Mouse (Mus musculus): ENCODE data around the gene Aqr.

Gene Aqr

DNA sequence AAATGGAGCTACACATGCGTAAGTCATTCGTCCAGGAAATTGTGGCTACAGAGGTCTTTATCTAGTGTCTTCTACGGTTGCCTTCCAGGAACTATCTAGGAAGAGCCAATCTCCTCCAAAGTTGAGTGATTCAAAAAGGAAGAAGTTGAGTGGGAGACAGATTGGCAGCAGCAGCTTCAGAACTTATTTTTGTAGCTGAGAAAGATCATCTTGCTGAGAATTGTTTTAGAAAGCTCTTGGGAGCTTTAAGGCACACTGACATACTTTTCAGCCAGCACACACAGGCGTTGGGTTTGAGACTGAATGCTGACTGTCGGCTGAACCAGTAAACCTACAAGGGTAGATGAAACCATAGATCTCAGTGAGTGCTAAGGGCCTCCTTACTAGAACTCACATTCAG lies 91.5 kb downstream of the Aqr start:
- in situ Hi-C loops (cut with MboI; ENCODE audit: low pct_unique_long_range_greater_than_20kb in 1 of 2, low sequenced_read_pairs in 2 of 2, unreplicated experiment in 1 of 2) = no loop called here

DNA sequence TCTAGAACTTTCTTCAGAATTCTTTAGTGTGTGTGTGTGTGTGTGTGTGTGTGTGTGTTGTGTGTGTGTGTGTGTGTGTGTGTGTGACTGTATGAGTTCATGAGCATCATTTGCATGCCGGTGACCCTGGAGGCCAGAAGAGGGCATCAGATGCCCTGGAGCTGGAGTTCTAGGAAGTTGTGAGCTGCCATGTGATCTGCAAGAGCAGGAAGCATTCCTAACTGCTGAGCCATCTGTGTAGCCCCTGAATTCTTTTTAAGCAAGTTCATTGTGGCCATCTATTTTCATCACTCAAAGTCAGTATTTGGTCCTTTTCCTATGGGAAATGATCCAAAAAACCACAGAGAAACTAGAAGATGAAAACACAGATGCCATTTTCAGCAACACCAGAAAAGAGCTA lies 92.1 kb downstream of the Aqr start:
- in situ Hi-C loops (cut with MboI; ENCODE audit: low pct_unique_long_range_greater_than_20kb in 1 of 2, low sequenced_read_pairs in 2 of 2, unreplicated experiment in 1 of 2) = no loop called here

DNA sequence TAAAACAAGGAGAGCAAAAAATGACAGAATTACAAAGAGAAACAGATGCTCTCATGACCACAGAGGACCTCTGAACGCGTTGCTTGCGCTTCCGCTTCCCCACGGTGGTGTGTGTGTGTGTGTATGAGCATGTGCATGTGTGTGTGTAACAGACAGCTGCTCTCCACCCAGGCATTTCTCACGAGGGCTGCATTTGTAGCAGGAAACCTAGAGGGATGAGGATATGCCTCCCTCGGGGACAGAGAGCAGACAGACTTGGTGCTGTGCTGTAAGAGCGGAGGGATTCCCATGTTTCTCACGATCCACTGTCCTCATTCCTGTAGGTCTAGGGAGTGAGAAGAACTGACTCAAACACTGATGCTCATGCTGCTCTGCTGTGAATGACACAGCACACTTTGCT lies 93.2 kb downstream of the Aqr start:
- in situ Hi-C loops (cut with MboI; ENCODE audit: low pct_unique_long_range_greater_than_20kb in 1 of 2, low sequenced_read_pairs in 2 of 2, unreplicated experiment in 1 of 2) = no loop called here

DNA sequence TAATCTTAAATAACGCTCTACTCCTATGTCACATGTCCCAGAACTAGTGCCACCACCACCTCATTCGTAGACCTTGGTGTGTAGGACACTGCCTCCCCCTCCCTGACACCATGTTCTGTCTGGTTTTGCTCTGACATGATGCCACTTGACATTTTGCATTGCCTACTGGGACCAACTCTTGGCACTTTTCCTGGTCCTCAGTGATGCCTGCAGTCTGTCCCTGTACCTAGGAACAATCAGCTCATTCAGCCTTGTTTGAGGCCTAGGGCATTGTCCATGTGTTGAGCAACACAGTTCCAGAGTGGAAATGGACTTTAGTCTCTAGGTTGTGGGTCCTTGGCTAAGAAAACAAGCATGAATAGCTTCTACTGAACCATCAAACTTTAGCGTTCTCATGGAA lies 97.0 kb downstream of the Aqr start:
- in situ Hi-C loops (cut with MboI; ENCODE audit: low pct_unique_long_range_greater_than_20kb in 1 of 2, low sequenced_read_pairs in 2 of 2, unreplicated experiment in 1 of 2) = no loop called here

DNA sequence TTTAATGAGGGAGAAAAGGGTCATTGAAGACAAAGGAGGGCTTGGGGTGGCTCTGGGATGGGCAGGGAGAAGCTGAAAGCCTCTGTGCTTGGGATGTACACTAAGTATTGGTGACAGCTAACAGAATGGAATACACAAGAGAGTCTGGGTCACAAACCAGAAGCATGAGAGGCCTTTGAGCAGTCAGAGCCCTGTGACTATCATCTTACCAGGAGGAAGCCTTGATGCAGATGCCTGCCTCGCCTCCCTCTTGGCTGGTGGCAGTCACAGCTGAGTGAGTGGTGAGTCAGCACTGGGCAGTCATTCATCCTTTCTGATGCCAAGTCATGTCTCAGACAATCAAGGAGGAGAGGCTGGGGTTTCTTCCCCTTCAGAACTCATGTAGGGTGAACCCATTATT lies 99.6 kb downstream of the Aqr start:
- in situ Hi-C loops (cut with MboI; ENCODE audit: low pct_unique_long_range_greater_than_20kb in 1 of 2, low sequenced_read_pairs in 2 of 2, unreplicated experiment in 1 of 2) = no loop called here

DNA sequence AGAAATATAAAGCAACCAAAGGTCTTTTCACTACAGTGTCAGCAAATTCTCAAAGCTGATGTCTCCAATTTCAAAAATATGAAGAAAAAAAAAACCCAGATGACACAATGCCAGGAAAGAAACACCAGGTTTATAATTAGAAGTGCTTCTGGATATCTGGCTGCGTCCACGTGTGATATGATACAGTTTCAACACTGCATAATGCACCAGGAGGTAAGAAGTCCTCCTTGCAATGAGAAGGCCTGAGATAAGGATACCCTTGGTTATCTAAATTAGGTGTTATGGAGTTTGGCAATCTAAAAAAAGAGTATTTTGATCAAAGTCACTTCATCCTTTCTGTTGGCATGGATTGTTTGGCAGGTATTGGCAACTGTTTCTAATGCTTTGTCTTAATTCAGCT lies 114.9 kb downstream of the Aqr start:
- in situ Hi-C loops (cut with MboI; ENCODE audit: low pct_unique_long_range_greater_than_20kb in 1 of 2, low sequenced_read_pairs in 2 of 2, unreplicated experiment in 1 of 2) = no loop called here

DNA sequence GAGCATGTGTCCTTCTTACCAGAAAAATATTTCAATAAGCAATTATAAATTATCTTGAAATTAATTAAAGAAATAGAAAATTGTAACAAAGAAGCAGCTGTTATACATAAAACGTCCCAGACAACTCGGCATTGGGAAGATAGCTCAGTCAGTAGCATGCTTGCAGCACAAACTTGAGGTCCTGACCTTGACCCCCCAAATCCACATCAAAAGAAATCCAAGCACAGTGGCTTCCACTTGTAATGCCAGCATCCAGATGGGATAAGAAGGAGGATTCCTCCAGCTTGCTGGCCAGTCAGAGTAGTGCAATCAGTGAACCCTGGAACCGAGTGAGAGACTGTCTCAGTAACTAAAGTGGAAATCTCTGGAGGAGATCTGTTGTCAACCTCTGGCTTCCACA lies 120.6 kb downstream of the Aqr start:
- in situ Hi-C loops (cut with MboI; ENCODE audit: low pct_unique_long_range_greater_than_20kb in 1 of 2, low sequenced_read_pairs in 2 of 2, unreplicated experiment in 1 of 2) = no loop called here

DNA sequence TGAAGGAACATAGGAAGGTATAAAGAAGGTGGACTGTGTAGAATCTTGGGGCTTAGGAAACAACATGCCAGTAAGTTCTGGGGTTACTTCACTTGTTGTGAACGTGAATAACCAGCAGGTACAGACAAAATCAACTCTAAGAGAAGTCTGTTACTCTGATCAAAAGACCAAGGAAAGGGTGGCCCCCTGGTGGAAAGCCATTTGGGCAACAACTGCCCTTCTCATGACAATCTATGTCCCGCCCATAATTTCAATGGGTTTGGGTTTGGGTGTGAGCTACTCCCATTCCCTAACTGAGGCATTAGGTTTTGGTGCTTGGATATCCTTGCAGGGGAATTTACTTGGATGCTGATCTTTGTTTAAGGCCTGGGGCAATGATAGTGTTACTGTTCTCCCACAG lies 122.8 kb downstream of the Aqr start:
- in situ Hi-C loops (cut with MboI; ENCODE audit: low pct_unique_long_range_greater_than_20kb in 1 of 2, low sequenced_read_pairs in 2 of 2, unreplicated experiment in 1 of 2) = no loop called here

DNA sequence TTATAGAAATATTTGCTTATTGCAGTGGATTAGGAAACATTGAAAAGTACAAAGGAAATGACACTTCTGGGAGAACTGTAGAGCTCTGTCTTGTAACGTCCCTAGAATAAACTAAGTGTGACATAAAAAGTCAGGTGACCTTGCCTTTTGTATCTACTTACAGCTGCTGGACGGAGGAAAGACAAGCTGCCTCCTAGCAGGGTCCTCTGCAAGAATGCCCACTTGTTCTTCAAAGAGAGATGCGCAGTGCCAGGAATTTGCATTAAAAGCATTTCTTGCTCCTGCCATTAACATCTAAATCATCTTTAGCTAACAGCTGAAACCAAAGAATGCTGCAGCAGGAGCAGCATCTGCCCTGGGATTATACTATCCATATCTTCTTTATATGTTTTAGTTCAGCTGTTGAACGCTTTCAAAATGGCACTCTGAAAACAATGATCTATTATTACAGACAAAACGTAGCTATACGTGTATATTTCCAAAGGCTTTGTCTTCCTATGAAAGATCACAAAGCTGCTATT lies 126.7 kb downstream of the Aqr start:
- in situ Hi-C loops (cut with MboI; ENCODE audit: low pct_unique_long_range_greater_than_20kb in 1 of 2, low sequenced_read_pairs in 2 of 2, unreplicated experiment in 1 of 2) = no loop called here

DNA sequence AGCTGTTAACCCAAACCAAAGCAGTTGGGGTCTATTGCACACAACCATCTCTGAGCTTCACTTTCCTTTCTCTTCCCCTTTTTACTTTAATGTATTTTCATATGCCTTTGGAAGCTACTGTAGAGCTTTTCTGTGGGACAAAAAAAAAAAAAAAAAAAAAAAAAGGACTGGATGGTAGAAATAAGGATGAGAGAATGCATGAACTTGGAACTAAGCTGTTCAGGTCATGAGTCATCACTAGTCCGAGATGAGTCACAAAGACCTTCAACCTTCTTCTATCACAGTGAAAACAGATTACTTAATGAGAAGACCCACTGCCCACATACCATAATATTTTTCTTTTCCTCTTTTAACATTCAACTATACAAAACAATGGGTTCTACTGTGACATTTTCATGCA lies 127.2 kb downstream of the Aqr start:
- in situ Hi-C loops (cut with MboI; ENCODE audit: low pct_unique_long_range_greater_than_20kb in 1 of 2, low sequenced_read_pairs in 2 of 2, unreplicated experiment in 1 of 2) = no loop called here

DNA sequence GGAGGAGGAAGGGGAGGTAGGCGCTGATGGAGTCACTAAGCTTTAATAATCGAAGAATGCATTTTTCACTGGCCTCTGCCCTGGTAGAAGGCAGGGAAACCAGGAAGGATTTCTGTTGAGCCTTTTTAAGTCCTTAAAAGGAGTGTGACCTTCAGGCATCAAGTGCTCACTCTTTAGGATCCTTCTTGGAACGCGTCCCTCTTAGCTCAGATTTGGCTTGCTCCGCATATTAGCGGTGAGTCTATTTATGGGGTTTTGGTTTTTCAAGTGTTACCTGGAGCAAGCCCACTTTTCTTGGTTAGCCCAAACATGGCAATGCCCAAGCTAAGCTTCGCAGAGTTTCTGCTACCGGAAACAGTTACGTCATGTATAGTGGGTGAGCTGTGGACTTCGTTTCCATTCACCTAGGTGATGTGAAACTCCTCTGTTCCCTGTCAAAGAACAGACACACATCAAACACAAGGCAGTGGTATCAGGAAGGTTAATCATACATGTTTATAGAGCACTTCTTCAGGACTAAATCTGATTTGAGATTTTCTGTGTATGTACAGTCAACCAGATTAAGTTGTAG lies 128.5 kb downstream of the Aqr start:
- in situ Hi-C loops (cut with MboI; ENCODE audit: low pct_unique_long_range_greater_than_20kb in 1 of 2, low sequenced_read_pairs in 2 of 2, unreplicated experiment in 1 of 2) = no loop called here

DNA sequence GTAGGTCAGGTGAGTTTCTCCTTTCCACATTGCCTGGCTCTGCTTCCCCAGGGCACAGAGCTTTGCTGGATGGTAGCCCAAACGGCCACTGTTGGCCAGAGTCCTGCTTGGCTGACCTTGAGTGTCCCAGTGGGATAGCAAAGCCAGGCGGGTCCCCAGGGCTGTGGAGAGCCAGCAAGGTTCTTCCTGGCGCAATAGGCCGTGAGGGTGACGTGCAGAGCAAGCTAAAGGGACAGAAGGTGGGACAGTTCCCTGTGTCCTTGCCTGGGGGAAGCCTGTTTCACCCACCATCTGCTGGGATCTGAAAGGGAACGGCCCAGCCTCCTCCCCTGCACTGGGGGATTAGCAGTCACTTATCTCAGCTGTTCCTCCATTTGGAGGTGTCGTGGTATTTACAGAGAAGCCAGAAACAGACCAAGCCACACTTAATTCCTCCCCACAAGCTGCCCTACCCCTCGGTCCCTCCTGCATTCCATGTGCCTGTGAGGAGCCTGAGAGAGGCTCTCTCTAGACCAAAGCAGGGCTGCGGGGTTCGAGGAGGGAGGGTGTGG lies 129.4 kb downstream of the Aqr start:
- in situ Hi-C loops (cut with MboI; ENCODE audit: low pct_unique_long_range_greater_than_20kb in 1 of 2, low sequenced_read_pairs in 2 of 2, unreplicated experiment in 1 of 2) = no loop called here

DNA sequence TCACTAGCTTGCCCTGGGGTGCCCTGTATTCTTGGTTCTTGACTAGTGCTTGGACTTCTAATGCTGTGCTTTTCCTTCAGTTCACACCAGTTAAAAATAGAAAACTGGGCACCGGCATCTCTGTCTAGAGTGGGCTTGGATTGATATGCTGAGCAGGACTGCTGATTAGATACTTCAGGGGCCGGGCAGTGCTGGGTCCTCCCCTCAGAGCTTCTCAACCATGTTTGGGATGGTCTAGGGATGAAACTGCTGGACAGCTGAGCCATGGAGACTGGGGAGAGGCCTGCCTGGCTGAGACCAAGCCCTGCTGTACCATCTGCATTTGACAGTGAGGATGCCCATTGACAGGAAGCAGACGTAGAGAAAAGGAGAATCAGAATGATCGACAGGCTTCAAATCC lies 132.7 kb downstream of the Aqr start:
- in situ Hi-C loops (cut with MboI; ENCODE audit: low pct_unique_long_range_greater_than_20kb in 1 of 2, low sequenced_read_pairs in 2 of 2, unreplicated experiment in 1 of 2) = no loop called here

DNA sequence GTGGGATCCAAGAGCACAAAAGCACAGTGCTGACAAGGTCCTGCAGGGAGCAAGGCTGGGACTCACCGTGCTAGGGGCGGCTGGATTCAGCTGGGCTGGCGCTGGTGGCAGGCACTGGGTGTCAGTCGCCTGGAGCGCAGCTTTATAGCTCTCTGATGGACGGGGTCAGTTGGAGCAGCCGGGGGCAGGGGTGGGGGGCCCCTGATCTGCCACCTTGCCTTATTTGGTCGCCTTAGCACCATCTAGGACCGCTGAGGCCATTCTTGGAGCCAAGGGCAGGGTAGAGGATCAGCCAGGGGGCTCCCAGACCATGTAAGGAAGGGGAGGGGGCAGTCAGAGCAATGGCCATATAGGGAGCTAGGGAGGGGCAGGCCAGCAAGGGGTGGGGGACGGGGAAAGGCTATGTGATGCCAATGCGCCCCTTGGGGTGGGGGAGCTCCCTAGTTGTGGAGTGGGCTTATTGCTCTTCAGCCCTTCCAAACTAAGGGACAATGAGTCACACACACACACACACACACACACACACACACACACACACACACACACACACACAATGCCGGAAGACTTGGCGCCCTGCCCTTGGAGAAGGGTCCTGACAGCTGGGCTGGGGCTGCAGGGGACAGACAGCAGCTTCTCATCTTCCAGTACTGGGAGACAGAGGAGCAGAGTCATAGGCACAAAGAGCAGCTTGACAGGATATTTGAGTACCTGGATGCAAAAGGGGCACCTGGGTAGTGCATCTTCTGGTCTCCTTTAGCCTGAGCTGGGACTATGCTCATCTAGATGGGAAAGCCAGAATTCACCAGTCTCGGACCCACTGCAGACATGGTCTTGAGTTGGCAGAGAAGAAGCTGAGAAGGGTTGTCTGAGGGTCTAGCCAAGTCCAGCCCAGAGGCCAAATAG lies 133.9 kb downstream of the Aqr start, which contains the start of gene Actc1:
Gene Actc1 (minus strand): TSS at position 853 of the 903 bp plus-strand sequence.
- in situ Hi-C loops (cut with MboI; ENCODE audit: low pct_unique_long_range_greater_than_20kb in 1 of 2, low sequenced_read_pairs in 2 of 2, unreplicated experiment in 1 of 2) = no loop called here

DNA sequence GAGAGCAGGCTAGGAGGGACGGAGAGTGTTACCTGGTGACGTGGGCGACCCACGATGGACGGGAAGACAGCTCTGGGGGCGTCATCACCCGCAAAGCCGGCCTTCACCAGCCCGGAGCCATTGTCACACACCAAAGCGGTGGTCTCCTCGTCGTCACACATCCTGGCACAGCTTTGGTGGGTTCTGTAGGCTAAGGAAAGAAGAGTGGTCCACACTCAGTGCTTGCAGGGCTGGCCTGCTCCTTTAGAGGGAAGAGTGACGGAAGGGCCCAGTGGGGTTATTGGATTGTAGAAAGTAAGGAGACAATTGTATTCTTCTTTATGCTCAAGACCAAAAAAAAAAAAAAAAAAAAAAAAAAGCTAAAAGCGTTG lies 135.0 kb downstream of the Aqr start:
- in situ Hi-C loops (cut with MboI; ENCODE audit: low pct_unique_long_range_greater_than_20kb in 1 of 2, low sequenced_read_pairs in 2 of 2, unreplicated experiment in 1 of 2) = no loop called here

Measured in mouse embryonic stem cell (cell line).